Mouse (Mus musculus): ENCODE measurements around the gene Crispld2. TPM values are rescaled to one million over a fixed set of nuclear protein-coding genes. Genes with fewer than 3 reads are reported as not detected.

Gene Crispld2
- polyA plus RNA-seq, 1 experiment, result not detected

GRCm38 (mm10) chr8:120009284-120009683 is 17.0 kb downstream of the Crispld2 start:
- TF ChIP-seq POLR2A (IDR thresholded peaks at IDR 0.05; ENCODE audit: borderline replicate concordance, low read depth, low read length), result no peak
- no peak for TF ChIP-seq CTCF (IDR thresholded peaks at IDR 0.05; ENCODE audit: low read depth, low read length)
- Histone ChIP-seq H3K27ac (ENCODE audit: insufficient read depth, low read depth, low read length) (no peak overlapping the region), H3K4me1 (ENCODE audit: control insufficient read depth, insufficient read depth, low read length) (peaks cover 3% of the 10 kb centered on the region), H3K4me3 (ENCODE audit: insufficient read depth, low read length) (no peak overlapping the region)

GRCm38 (mm10) chr8:120012491-120012890 is 20.3 kb downstream of the Crispld2 start:
- peaks cover 20% of the 10 kb centered on the region for H3K4me1 ChIP-seq (ENCODE audit: control insufficient read depth, insufficient read depth, low read length)
- H3K27ac ChIP-seq (ENCODE audit: insufficient read depth, low read depth, low read length), result no peak overlapping the region
- TF ChIP-seq POLR2A (IDR thresholded peaks at IDR 0.05; ENCODE audit: borderline replicate concordance, low read depth, low read length) (no peak), CTCF (IDR thresholded peaks at IDR 0.05; ENCODE audit: low read depth, low read length) (no peak)
- H3K4me3 ChIP-seq (ENCODE audit: insufficient read depth, low read length), result no peak overlapping the region

DNA sequence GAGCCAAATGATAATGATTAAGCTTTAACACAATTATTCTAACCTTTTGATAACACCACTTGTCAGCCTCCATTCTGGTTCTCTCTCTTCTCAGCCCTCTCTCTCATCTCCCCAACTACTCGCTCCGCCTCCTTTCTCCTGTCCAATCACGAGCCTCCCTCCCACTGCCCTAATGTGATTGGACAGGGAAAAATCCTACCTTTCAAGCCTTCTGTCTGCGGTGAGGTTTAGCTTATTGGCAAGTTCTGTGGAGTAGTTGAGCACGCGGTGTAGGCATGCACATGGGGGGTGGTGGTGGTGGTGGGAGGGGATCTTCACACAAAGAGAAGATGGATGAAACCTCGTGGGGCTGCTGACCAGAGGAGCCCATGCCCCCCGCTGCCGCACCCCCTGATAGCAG is 20.7 kb downstream of the Crispld2 start:
- TF ChIP-seq POLR2A (IDR thresholded peaks at IDR 0.05; ENCODE audit: borderline replicate concordance, low read depth, low read length), result no peak
- TF ChIP-seq CTCF (IDR thresholded peaks at IDR 0.05; ENCODE audit: low read depth, low read length), result no peak
- Histone ChIP-seq H3K27ac (ENCODE audit: insufficient read depth, low read depth, low read length) (no peak overlapping the region), H3K4me1 (ENCODE audit: control insufficient read depth, insufficient read depth, low read length) (peaks cover 20% of the 10 kb centered on the region), H3K4me3 (ENCODE audit: insufficient read depth, low read length) (no peak overlapping the region)

DNA sequence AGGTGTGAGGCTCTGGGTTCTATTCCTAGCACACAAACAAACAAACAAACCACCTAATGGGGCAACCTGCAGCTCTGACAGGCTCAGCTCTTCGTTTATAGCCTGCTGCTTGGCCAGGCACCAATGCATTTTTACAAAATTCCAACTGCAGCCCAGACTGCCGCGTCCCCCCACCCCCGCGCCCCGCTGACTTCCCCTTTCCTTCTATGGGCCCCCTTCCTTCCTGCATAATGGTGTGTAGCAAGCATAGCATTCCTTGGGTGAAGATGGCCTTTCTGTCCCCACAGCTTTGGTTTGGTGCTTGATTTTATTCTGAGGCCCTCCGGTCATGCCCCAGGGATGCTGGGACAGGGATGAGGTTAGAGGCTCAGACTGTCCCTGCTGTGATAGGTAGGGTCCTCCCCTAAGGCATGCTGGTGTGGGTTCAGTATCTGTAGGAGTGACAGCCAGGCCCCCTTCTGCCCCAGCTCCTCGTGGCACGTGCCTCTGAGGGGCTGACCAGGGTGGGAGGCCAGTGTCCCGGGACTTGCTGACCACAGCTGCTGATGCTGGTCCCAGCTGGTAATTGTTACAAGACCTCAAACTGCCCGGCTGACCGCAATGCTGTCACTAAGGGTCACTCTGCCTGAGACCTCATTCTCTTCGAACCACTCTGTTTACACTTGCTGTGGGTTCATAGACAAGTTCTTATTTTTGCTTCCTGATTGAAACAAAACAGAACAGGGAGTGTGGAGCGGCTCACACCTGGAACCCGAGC is 22.2 kb downstream of the Crispld2 start:
- Histone ChIP-seq H3K4me3 (ENCODE audit: insufficient read depth, low read length) (no peak overlapping the region), H3K4me1 (ENCODE audit: control insufficient read depth, insufficient read depth, low read length) (peaks cover 20% of the 10 kb centered on the region), H3K27ac (ENCODE audit: insufficient read depth, low read depth, low read length) (no peak overlapping the region)
- no peak for TF ChIP-seq POLR2A (IDR thresholded peaks at IDR 0.05; ENCODE audit: borderline replicate concordance, low read depth, low read length)
- no peak for TF ChIP-seq CTCF (IDR thresholded peaks at IDR 0.05; ENCODE audit: low read depth, low read length)

GRCm38 (mm10) chr8:120015916-120016315 is 23.7 kb downstream of the Crispld2 start:
- TF ChIP-seq CTCF (IDR thresholded peaks at IDR 0.05; ENCODE audit: low read depth, low read length) (no peak), POLR2A (IDR thresholded peaks at IDR 0.05; ENCODE audit: borderline replicate concordance, low read depth, low read length) (no peak)
- H3K27ac ChIP-seq (ENCODE audit: insufficient read depth, low read depth, low read length), result no peak overlapping the region
- H3K4me1 ChIP-seq (ENCODE audit: control insufficient read depth, insufficient read depth, low read length), result peaks cover 20% of the 10 kb centered on the region
- H3K4me3 ChIP-seq (ENCODE audit: insufficient read depth, low read length), result no peak overlapping the region

DNA sequence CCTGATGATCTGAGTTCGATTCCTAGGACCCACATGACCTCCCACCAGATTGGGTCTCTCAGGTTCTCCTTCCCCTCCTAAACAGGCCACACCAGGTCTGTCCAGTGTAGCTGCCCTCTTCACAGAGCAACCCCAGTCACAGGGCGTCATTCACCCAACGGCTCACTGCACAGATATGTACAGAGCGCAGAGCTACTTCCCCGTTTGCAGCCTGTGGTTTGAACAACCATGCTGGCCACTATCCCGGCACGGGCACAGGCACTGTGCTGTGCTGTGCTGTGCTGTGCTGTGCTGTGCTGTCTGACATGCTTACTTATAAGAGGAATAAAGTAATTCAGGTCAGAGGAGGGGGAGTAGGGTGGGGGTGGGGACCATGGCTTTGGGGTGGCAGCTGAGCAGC is 24.2 kb downstream of the Crispld2 start:
- Histone ChIP-seq H3K4me3 (ENCODE audit: insufficient read depth, low read length) (no peak overlapping the region), H3K27ac (ENCODE audit: insufficient read depth, low read depth, low read length) (no peak overlapping the region), H3K4me1 (ENCODE audit: control insufficient read depth, insufficient read depth, low read length) (peaks cover 20% of the 10 kb centered on the region)
- no peak for TF ChIP-seq CTCF (IDR thresholded peaks at IDR 0.05; ENCODE audit: low read depth, low read length)
- no peak for TF ChIP-seq POLR2A (IDR thresholded peaks at IDR 0.05; ENCODE audit: borderline replicate concordance, low read depth, low read length)

GRCm38 (mm10) chr8:120017349-120017748 is 25.1 kb downstream of the Crispld2 start:
- Histone ChIP-seq H3K27ac (ENCODE audit: insufficient read depth, low read depth, low read length) (no peak overlapping the region), H3K4me3 (ENCODE audit: insufficient read depth, low read length) (no peak overlapping the region), H3K4me1 (ENCODE audit: control insufficient read depth, insufficient read depth, low read length) (peaks cover 20% of the 10 kb centered on the region)
- no peak for TF ChIP-seq CTCF (IDR thresholded peaks at IDR 0.05; ENCODE audit: low read depth, low read length)
- TF ChIP-seq POLR2A (IDR thresholded peaks at IDR 0.05; ENCODE audit: borderline replicate concordance, low read depth, low read length), result no peak

GRCm38 (mm10) chr8:120017786-120018185 is 25.5 kb downstream of the Crispld2 start:
- H3K4me1 ChIP-seq (ENCODE audit: control insufficient read depth, insufficient read depth, low read length), result peaks cover 20% of the 10 kb centered on the region
- H3K4me3 ChIP-seq (ENCODE audit: insufficient read depth, low read length), result no peak overlapping the region
- no peak overlapping the region for H3K27ac ChIP-seq (ENCODE audit: insufficient read depth, low read depth, low read length)
- TF ChIP-seq CTCF (IDR thresholded peaks at IDR 0.05; ENCODE audit: low read depth, low read length) (no peak), POLR2A (IDR thresholded peaks at IDR 0.05; ENCODE audit: borderline replicate concordance, low read depth, low read length) (no peak)

GRCm38 (mm10) chr8:120018379-120018778 is 26.1 kb downstream of the Crispld2 start:
- Histone ChIP-seq H3K4me1 (ENCODE audit: control insufficient read depth, insufficient read depth, low read length) (peaks cover 20% of the 10 kb centered on the region), H3K27ac (ENCODE audit: insufficient read depth, low read depth, low read length) (no peak overlapping the region), H3K4me3 (ENCODE audit: insufficient read depth, low read length) (no peak overlapping the region)
- TF ChIP-seq POLR2A (IDR thresholded peaks at IDR 0.05; ENCODE audit: borderline replicate concordance, low read depth, low read length) (no peak), CTCF (IDR thresholded peaks at IDR 0.05; ENCODE audit: low read depth, low read length) (no peak)

DNA sequence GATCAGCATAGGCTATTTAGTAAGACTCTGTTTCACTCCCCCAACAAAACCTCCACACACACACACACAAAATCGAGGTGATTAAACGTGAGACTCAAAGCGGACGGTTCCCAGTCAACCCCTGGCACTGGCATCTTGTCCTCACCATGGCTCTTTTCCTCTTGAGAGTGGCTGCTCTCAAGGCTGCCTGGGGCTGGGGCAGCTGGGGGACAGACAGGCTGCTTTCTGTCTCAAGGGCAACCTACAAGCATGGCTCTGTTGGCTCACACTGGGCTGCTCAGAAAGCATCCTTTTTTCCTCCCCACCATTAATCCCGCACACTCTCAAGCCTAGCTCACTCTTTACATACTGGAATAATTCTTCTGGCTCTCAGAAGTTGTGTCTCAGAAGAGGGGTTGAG is 27.1 kb downstream of the Crispld2 start:
- no peak overlapping the region for H3K27ac ChIP-seq (ENCODE audit: insufficient read depth, low read depth, low read length)
- peaks cover 17% of the 10 kb centered on the region for H3K4me1 ChIP-seq (ENCODE audit: control insufficient read depth, insufficient read depth, low read length)
- TF ChIP-seq POLR2A (IDR thresholded peaks at IDR 0.05; ENCODE audit: borderline replicate concordance, low read depth, low read length) (no peak), CTCF (IDR thresholded peaks at IDR 0.05; ENCODE audit: low read depth, low read length) (no peak)
- no peak overlapping the region for H3K4me3 ChIP-seq (ENCODE audit: insufficient read depth, low read length)

All from bone marrow macrophage, adult 2 months (primary cell).